Mouse (Mus musculus) cerebellum, adult 2 months (tissue): ENCODE results near the gene Glod4.

Source experiments
- CTCF ChIP-seq: fragments of 200-500 bp; IDR thresholded peaks from 2 replicates; pipeline ENCODE4 v1.5.1; 2011; ENCODE audit warnings: low read depth, mild to moderate bottlenecking, control low read depth, low read length, moderate library complexity, borderline replicate concordance; ENCODE audit not compliant: insufficient read depth
- POLR2A ChIP-seq: fragments of 200-500 bp; IDR thresholded peaks from 2 replicates; pipeline ENCODE4 v1.6.1; 2011; ENCODE audit warnings: low read length, control low read depth, borderline replicate concordance; ENCODE audit not compliant: insufficient read depth

DNA sequence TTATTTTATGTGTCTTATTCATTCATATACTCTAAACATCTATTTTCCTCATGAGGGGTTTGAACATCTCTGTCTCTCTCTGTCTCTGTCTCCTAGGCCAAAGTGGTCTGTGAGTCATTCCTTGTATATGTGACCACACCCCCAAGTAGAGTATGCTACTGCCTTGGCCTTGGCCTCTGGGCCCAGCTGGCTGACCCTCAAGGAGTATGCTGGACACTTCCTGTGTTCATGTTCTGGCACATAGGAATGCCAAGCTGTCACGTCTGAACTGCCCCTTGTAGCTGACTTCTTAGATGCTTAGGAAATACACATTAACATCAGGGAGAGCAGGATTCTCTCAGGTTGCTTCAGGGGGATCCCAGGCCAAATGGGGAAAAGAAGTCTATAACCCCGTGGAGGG lies 163.2 kb downstream of the Glod4 start:
- TF ChIP-seq CTCF = no peak
- TF ChIP-seq POLR2A = no peak
